ENCODE assay signal across 9 mouse cellular contexts in genomic region chr19:9106096-9106495, GRCm38 (mm10). TPM values are rescaled to one million over a fixed set of nuclear protein-coding genes. Genes with fewer than 3 reads are reported as not detected.
DNase-seq lines count a peak whose midpoint lies in the region; ATAC-seq and TF ChIP-seq lines count a peak whose summit lies in the region.
"Had no signal": no experiment of that assay in that cellular context is flagged by ENCODE, and none has a peak within 500 bp of the region (broad histone marks: within the 10 kb centered on the region; RNA-seq: fewer than 3 reads in every experiment).

No protein-coding gene starts in this region.

- H3K9ac ChIP-seq in limb, embryonic 13.5 days, result peak overlapping the region; percentile 31; the same call in 1 of the 2 replicates
- no peak overlapping the region for H3K9ac ChIP-seq in midbrain, postnatal 0 days (replicated peaks; ENCODE audit: low read length, poor library complexity, severe bottlenecking)
- no peak overlapping the region for H3K9ac ChIP-seq in midbrain, embryonic 11.5 days (ENCODE audit: low read length)

- no peak for ATAC-seq in limb, embryonic 13.5 days (ENCODE audit: low FRiP score, low read depth)
- no peak for ATAC-seq in midbrain, postnatal 0 days (ENCODE audit: low FRiP score)
- ATAC-seq in midbrain, embryonic 11.5 days (ENCODE audit: low FRiP score), result no peak
- ATAC-seq: midbrain, embryonic 16.5 days had no signal

- H3K27me3 ChIP-seq in limb, embryonic 13.5 days, result no peaks in the 10 kb centered on the region
- no peaks in the 10 kb centered on the region for H3K27me3 ChIP-seq in midbrain, postnatal 0 days (ENCODE audit: insufficient read depth, low read length)
- H3K27me3 ChIP-seq in midbrain, embryonic 11.5 days (ENCODE audit: control insufficient read depth, insufficient read depth, low read length), result no peaks in the 10 kb centered on the region

- H3K9me3 ChIP-seq in limb, embryonic 13.5 days, result no peaks in the 10 kb centered on the region
- no peaks in the 10 kb centered on the region for H3K9me3 ChIP-seq in midbrain, postnatal 0 days (ENCODE audit: low read length)
- no peaks in the 10 kb centered on the region for H3K9me3 ChIP-seq in midbrain, embryonic 11.5 days (ENCODE audit: control insufficient read depth, low read length)

- 38% methylated on average over 5 of the region's 5 CpGs for WGBS in limb, embryonic 13.5 days
- WGBS in midbrain, postnatal 0 days, result 71% methylated on average over 5 of the region's 5 CpGs
- 67% methylated on average over 5 of the region's 5 CpGs for WGBS in midbrain, embryonic 11.5 days

- peak; percentile 18 for DNase-seq in kidney, adult 9 months
- DNase-seq in kidney, adult 8-10 months, result no peak
- peak; percentile 55 for DNase-seq in R1 (ENCODE audit: low read depth, low spot score)
- DNase-seq in heart, adult 8-10 months (ENCODE audit: low spot score), result peak; percentile 49
- DNase-seq in frontal cortex, postnatal 25 days (ENCODE audit: low spot score in 2 of 2), result no peak
- no peak for DNase-seq in midbrain, postnatal 0 days (ENCODE audit: low spot score)
- DNase-seq in midbrain, embryonic 11.5 days (ENCODE audit: low spot score, missing footprints), result no peak

- peaks cover 18% of the 10 kb centered on the region for H3K4me1 ChIP-seq in limb, embryonic 13.5 days
- no peaks in the 10 kb centered on the region for H3K4me1 ChIP-seq in midbrain, postnatal 0 days (ENCODE audit: insufficient read depth, low read length)
- no peaks in the 10 kb centered on the region for H3K4me1 ChIP-seq in midbrain, embryonic 11.5 days (ENCODE audit: control insufficient read depth, insufficient read depth, low read length)

- H3K4me3 ChIP-seq in limb, embryonic 13.5 days, result no peak overlapping the region
- H3K4me3 ChIP-seq in midbrain, postnatal 0 days (ENCODE audit: low read depth, low read length), result no peak overlapping the region
- H3K4me3 ChIP-seq in midbrain, embryonic 11.5 days (ENCODE audit: low read depth, low read length), result no peak overlapping the region

- no peaks in the 10 kb centered on the region for H3K36me3 ChIP-seq in limb, embryonic 13.5 days
- no peaks in the 10 kb centered on the region for H3K36me3 ChIP-seq in midbrain, postnatal 0 days (ENCODE audit: insufficient read depth, low read length)
- no peaks in the 10 kb centered on the region for H3K36me3 ChIP-seq in midbrain, embryonic 11.5 days (ENCODE audit: control insufficient read depth, insufficient read depth, low read length)

- peak overlapping the region; percentile 70 for H3K27ac ChIP-seq in limb, embryonic 13.5 days
- H3K27ac ChIP-seq in midbrain, postnatal 0 days (ENCODE audit: low read depth, low read length), result no peak overlapping the region
- H3K27ac ChIP-seq in midbrain, embryonic 11.5 days (ENCODE audit: low read depth, low read length), result no peak overlapping the region

- no peak overlapping the region for H3K4me2 ChIP-seq in limb, embryonic 13.5 days (replicated peaks)
- no peak overlapping the region for H3K4me2 ChIP-seq in midbrain, postnatal 0 days (ENCODE audit: low read depth, low read length, poor library complexity, severe bottlenecking)
- no peak overlapping the region for H3K4me2 ChIP-seq in midbrain, embryonic 11.5 days

- no peak for TF ChIP-seq CTCF in midbrain, postnatal 0 days (IDR thresholded peaks at IDR 0.05)

RNA-seq across cellular contexts. Expression of gene Scgb1a1, which starts 18.3 kb away (rescaled TPM):
- total RNA-seq in heart, adult 8-10 months (2022), result 10 to 100 TPM in 1 of 4 experiments, not detected in 3; 44.8 TPM
- polyA plus RNA-seq in limb, embryonic 13.5 days (2015; fragmentation: Nextera tagmentation; extraction: Ambion mirVana), result not detected in 2 replicates
- total RNA-seq in midbrain, postnatal 0 days (2014; rRNA removed), result not detected in 2 replicates
- polyA plus RNA-seq in midbrain, postnatal 0 days (2015; fragmentation: Nextera tagmentation; extraction: Ambion mirVana), result not detected in 2 replicates
- not detected in 2 replicates for polyA plus RNA-seq in midbrain, embryonic 11.5 days (2014; fragmentation: Nextera tagmentation; extraction: Ambion mirVana)
- polyA plus RNA-seq: midbrain, embryonic 16.5 days had no signal

RNA-seq across cellular contexts. Expression of gene Asrgl1, which starts 29.3 kb away (rescaled TPM):
- total RNA-seq in heart, adult 8-10 months (2022), result 10 to 100 TPM; 31.9 to 37.3 (median 37.2) TPM
- polyA plus RNA-seq in limb, embryonic 13.5 days (2015; fragmentation: Nextera tagmentation; extraction: Ambion mirVana), result 17.8 and 19.0 TPM in 2 replicates
- total RNA-seq in midbrain, postnatal 0 days (2014; rRNA removed), result 30.3 and 33.4 TPM in 2 replicates
- polyA plus RNA-seq in midbrain, postnatal 0 days (2015; fragmentation: Nextera tagmentation; extraction: Ambion mirVana), result 45.4 and 46.9 TPM in 2 replicates
- 13.5 and 14.2 TPM in 2 replicates for polyA plus RNA-seq in midbrain, embryonic 11.5 days (2014; fragmentation: Nextera tagmentation; extraction: Ambion mirVana)

Comparison
In these comparisons a context has a peak if more than half of its experiments do, and no peak if none do; other contexts are left out.
1. DNase-seq: peak in kidney, adult 9 months (single experiment), R1 (single experiment) and heart, adult 8-10 months (single experiment); none in kidney, adult 8-10 months (0 of 2), frontal cortex, postnatal 25 days (0 of 2), midbrain, postnatal 0 days (single experiment) and midbrain, embryonic 11.5 days (single experiment).